Mouse (Mus musculus) layer of hippocampus, adult 2 months (tissue): ENCODE data around the gene Cul4b. TPM values are rescaled to one million over a fixed set of nuclear protein-coding genes. Genes with fewer than 3 reads are reported as not detected.

Experiments used
- DNase-seq, 2 experiments: peaks; one replicate each; pipeline ENCODE4 v3.0.0; 2022; ENCODE audit warnings: low spot score in 2 of 2
- H3K27ac ChIP-seq: fragments of 200-600 bp; 2 replicates; pipeline ENCODE4 v1.8.1; 2022
- H3K4me3 ChIP-seq: fragments of 200-600 bp; 2 replicates; pipeline ENCODE4 v1.8.1; 2022; ENCODE audit warnings: mild to moderate bottlenecking
- CTCF ChIP-seq: fragments of 200-600 bp; conservative IDR thresholded peaks from 2 replicates; pipeline ENCODE4 v1.8.1; 2022; ENCODE audit warnings: antibody characterized with exemption, mild to moderate bottlenecking, moderate library complexity
- long read RNA-seq, 2 experiments: library from polyadenylated mRNA; stranded (forward); transcript quantifications; one replicate each; pipeline ENCODE4 v2.0.0; 2021; ENCODE audit warnings: borderline mapping rate in 2 of 2
- total RNA-seq, 2 experiments: library from RNA; stranded (reverse); gene quantifications; 2 replicates each; pipeline ENCODE4 v1.2.3; 2021

The Cul4b gene
- total RNA-seq = 10 to 100 TPM; 34.5 to 36.4 TPM
- long read RNA-seq, experiment 1, partial matches to known transcripts = 7 of 18 reads
- long read RNA-seq, experiment 1, other reads (novel, unspliced or antisense) = 9 of 18 reads
- long read RNA-seq, experiment 2, transcript Cul4b-201 (20 exons, 3,354 nt) = major isoform, 12 of 46 reads
- long read RNA-seq, experiment 2, partial matches to known transcripts = 21 of 46 reads
- long read RNA-seq, experiment 2, other reads (novel, unspliced or antisense) = 13 of 46 reads

DNA sequence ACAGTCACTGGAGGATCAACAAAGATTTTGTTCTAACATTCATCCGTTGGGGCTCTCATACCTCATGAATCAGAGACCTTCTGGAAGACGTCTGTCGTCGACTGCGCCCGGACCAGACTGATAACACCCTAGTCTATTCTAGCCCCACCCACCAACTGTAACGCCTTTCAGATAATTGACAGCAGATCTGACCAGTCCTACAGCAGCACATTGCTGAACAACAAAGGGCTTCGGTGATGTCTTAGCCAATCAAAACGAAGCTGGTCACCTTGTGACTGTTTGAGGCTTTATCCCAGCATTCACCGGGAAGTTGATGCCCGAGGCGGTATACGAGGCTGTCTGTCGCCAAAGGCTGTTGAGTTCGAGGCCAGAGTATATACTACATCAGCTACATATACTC, at the start of gene Cul4b:
Gene Cul4b (minus strand): TSS at position 119 of the 400 bp plus-strand sequence.
- no peak for DNase-seq
- no peak for TF ChIP-seq CTCF

DNA sequence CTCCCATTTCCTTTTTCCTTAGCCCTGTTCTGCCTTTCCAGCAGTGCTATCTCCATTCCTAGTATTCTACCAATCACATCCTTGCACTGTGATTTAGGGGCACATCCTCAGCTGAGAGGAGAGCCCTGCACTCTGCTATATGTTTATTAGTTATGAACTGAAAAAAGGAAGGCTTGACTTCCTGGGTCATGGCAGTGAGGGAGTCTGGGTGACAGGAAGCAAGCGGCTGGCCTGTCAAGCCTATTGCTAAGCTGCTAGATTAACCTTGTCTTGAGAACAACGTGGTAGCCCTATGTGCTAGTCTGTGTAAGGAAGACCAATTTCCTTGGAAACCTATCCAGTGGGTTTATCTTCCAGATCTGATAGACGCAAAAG, 25.0 kb upstream of the Cul4b start:
- DNase-seq = peak; percentile 7 to 10
- no peak for TF ChIP-seq CTCF
- peak overlapping the region; percentile 83 for H3K27ac ChIP-seq
- H3K4me3 ChIP-seq = peak overlapping the region; percentile 65

More for the DNA sequence above, at the start of gene Cul4b:
- Histone ChIP-seq H3K4me3 (no peak within 1 kb of the TSS), H3K27ac (no peak within 1 kb of the TSS)

- DNase-seq = peak; percentile 71 to 85
Observed at GRCm38 (mm10) chrX:38600177-38600994, 24.4 kb upstream of the Cul4b start, which contains the start of gene Mcts1. TSS of gene Mcts1 (plus strand) at chrX:38600578.

DNA sequence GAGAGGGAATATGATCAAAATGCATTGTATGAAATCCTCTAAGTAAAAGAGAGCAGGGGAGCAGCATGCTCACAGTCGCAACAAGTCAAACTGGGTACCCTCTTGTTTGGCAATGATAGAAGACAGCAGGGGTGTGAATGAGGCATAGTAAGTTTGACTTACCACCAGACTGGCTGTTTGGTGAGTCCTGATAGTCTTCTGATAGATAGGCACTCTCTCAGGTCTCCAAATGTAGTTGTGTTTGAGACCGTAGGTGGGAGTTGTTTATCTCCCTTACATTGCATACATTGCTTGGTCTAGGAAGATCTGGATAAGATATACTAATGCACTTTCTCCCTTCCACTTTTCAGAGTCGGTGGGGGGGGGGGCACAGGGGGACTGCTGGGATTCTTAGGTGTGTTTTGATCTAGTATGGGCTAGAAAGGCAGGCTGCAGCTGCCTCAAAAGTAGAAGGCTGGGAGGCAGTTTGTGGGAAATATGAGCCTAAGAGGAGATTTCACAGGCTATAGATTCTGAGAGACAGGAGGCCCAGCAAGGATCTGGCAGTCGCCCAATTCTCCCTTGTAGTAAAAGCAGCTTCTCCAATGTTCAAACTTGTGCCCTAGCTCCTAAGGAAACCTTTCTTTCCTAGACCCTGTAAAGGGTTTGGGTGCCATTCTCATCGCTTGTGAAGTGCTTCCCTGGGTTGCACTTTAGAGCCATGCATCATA, 17.3 kb upstream of the Cul4b start:
- Histone ChIP-seq H3K27ac (no peak overlapping the region), H3K4me3 (no peak overlapping the region)
- no peak for DNase-seq
- no peak for TF ChIP-seq CTCF

More at GRCm38 (mm10) chrX:38600177-38600994, 24.4 kb upstream of the Cul4b start, which contains the start of gene Mcts1:
- no peak for TF ChIP-seq CTCF
- H3K27ac ChIP-seq = peak within 1 kb of the TSS; percentile 83
- H3K4me3 ChIP-seq = peak within 1 kb of the TSS; percentile 65

- no peak overlapping the region for H3K27ac ChIP-seq
- DNase-seq = no peak
- no peak for TF ChIP-seq CTCF
- H3K4me3 ChIP-seq = no peak overlapping the region
Observed at GRCm38 (mm10) chrX:38591749-38592148, 15.8 kb upstream of the Cul4b start.

- no peak for TF ChIP-seq CTCF
- no peak overlapping the region for H3K4me3 ChIP-seq
Observed at GRCm38 (mm10) chrX:38589827-38590226, 13.8 kb upstream of the Cul4b start.

GRCm38 (mm10) chrX:38583261-38583660, 7.3 kb upstream of the Cul4b start:
- DNase-seq = no peak

More at GRCm38 (mm10) chrX:38589827-38590226, 13.8 kb upstream of the Cul4b start:
- no peak for DNase-seq
- H3K27ac ChIP-seq = no peak overlapping the region

DNA sequence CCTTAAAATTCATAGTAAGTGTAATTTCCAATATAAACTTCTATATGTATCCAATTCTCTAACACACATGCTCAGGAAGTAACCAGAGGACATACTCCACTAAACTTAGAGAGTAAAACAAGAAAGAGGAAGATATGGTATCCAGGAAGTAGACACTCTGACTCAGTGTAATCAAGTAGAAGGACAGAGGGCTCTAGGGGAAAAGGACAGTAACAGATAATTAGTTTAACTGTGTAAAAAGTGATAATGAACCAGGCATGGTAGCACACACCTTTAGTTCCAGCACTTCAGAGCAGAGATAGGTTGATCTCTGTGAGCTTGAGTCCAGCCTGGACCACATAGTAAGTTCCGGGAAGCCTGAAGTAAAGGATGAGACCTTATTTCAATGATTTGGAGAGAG, 5.1 kb upstream of the Cul4b start:
- TF ChIP-seq CTCF = no peak
- no peak for DNase-seq
- Histone ChIP-seq H3K27ac (no peak overlapping the region), H3K4me3 (no peak overlapping the region)

More at GRCm38 (mm10) chrX:38583261-38583660, 7.3 kb upstream of the Cul4b start:
- Histone ChIP-seq H3K27ac (no peak overlapping the region), H3K4me3 (no peak overlapping the region)
- TF ChIP-seq CTCF = no peak

DNA sequence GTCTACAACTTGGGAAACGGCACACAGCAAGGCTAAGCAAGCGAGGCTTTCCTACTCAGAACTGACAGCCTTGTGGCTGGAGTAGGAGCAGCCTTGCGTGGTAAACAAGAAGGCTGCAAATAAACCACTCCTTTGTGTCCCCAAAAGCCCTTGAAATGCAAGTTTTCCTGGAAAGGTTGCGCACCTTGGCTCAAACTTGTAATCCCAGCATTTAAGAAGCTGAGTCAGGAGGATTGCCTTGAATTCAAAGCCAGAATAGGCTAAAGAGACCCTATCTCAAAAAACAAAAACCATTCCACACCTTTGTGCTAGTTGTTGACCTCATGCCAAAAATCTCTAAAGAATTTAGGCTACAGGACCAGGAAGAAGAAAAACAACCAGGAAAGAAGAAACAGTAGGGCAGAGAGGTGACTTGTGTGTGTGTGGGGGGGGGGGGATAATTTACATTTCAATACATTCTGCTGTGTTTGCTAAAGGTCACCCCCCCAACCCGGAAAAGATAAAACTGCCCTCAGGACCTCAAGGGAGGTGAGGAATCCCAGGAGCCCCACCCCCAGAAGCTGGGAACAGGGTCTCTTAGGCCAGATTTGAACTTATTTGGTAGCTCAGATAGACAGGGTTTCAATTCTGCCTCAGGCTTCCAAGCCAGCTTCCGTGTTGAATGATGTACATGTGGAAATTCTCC, 9.3 kb downstream of the Cul4b start:
- no peak overlapping the region for H3K27ac ChIP-seq
- DNase-seq = no peak
- H3K4me3 ChIP-seq = no peak overlapping the region
- no peak for TF ChIP-seq CTCF

DNA sequence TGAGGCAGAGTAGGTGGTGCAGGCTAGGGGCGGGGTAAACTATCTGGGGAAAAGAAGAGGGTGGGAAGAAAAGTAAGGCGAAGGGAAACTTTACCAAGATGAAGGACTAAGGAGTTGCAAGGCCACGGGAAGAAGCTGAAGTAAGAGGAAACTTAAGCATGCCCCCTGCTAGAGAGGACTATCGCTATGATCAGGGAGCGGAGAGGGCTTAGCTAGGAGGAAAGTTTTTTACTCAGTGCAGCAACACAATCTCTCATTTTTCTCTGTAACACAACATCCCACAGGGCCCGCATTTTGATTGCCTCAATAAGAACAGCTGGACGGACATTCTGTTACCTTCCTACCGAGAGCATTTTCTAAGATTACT, 10.8 kb downstream of the Cul4b start:
- no peak for DNase-seq
- Histone ChIP-seq H3K4me3 (peak overlapping the region; percentile 74), H3K27ac (peak overlapping the region; percentile 97; the same call in 1 of the 2 replicates)
- TF ChIP-seq CTCF = no peak

DNA sequence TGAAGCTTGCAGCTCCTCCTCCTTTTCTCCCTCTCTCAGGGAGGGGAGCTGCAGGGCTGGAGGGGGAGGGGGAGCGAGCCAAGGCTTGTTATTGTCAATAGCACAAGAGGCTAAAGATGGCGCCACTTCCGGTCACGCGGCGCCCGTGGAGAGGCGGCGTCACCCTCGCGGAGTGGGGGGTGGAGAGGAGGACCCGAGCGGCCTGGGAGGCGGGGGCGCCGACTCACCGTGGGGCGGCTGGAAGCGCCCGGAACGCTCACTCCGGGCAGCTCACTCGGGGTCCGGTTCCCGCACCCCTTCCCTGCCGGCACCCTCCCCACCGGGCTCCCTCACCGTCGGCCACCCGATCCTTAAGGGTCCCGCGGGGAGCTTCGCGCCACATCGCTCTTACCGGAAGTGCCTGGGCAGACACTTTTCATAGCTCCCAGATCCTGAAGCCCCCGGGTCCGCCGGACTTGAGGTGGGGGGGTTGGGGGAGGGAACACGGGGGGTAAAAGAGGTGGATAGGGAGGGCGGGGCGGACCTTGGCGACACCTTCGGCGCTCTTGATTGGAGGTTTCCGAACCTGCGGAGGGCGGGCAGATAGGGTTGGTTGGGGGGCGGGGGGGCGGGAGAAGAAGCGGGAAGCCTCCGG, 11.3 kb downstream of the Cul4b start:
- TF ChIP-seq CTCF = no peak
- H3K4me3 ChIP-seq = peak overlapping the region; percentile 74
- peak overlapping the region; percentile 97 for H3K27ac ChIP-seq
- DNase-seq = peak; percentile 85 to 91
